Mouse (Mus musculus) bone marrow macrophage, adult 2 months (primary cell): ENCODE data around the gene Stat3. TPM values are rescaled to one million over a fixed set of nuclear protein-coding genes. Genes with fewer than 3 reads are reported as not detected.
A peak's percentile ranks its signal among the peaks of the same experiment; 100 is the strongest.

Experiments used
- H3K27ac ChIP-seq: 2 replicates; pipeline ENCODE4 v1.5.1; 2012; ENCODE audit warnings: low read depth, low read length; ENCODE audit not compliant: insufficient read depth
- H3K4me1 ChIP-seq: 2 replicates; pipeline ENCODE4 v1.6.1; 2012; ENCODE audit warnings: low read length; ENCODE audit not compliant: control insufficient read depth, insufficient read depth
- H3K4me3 ChIP-seq: 2 replicates; pipeline ENCODE4 v1.5.1; 2012; ENCODE audit warnings: mild to moderate bottlenecking, low read length, moderate library complexity; ENCODE audit not compliant: insufficient read depth
- CTCF ChIP-seq: IDR thresholded peaks from 2 replicates; pipeline ENCODE4 v1.5.1; 2012; ENCODE audit warnings: low read depth, mild to moderate bottlenecking, low read length, moderate library complexity
- POLR2A ChIP-seq: IDR thresholded peaks from 2 replicates; pipeline ENCODE4 v1.6.1; 2012; ENCODE audit warnings: mild to moderate bottlenecking, low read depth, low read length, borderline replicate concordance
- polyA plus RNA-seq: library from polyadenylated mRNA; stranded (reverse); fragments of >200 nt; gene quantifications from 2 replicates; pipeline ENCODE4 v1.2.4, GENCODE M21; 2012; ENCODE audit not compliant: missing spikeins, insufficient read depth, insufficient read length

Stat3 gene
- polyA plus RNA-seq, 1 experiment, result 73.3 TPM

DNA sequence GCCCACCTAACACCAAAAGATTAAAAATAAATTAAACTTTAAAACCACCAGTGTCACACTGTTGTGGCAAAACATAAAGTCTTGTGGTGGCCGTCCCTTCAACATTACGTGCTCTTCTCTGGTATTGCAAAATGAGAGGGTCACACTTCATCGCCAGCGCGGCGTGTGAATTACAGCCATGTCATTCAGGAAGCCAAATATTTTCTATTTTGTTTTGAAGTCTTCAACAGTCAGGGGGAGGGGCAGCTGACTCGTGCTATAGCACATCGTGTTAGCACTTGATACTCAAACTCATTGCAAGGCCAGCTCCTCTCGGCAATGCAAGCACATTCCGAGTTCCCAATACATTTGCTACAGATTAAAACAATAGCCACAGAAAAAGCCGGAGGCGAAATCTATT is 98.5 kb downstream of the Stat3 start:
- peak overlapping the region; percentile 42 for H3K27ac ChIP-seq
- no peak for TF ChIP-seq POLR2A
- TF ChIP-seq CTCF, result no peak
- H3K4me1 ChIP-seq, result peaks cover 13% of the 10 kb centered on the region
- 0 out of 2 replicates have a peak overlapping the region, but pooled peaks have one; percentile 11 for H3K4me3 ChIP-seq

DNA sequence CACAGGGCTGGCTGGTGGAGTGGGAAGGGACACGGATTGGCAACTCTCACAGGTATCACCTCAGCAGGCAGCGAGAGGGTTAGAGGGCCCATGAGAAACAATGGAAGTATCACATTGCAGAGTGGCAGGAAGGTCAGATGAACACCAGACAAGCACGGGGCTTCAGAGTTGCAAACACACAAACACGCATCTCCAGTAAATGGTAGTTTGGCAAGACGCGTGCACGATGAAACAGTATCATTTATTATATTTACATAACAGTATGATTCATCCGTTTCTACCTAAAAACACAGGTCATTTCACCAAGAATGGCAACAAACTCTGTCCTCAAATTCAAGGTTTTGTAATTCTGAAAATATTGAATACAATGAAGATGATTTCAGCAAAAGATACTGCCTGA is 99.8 kb downstream of the Stat3 start:
- no peak overlapping the region for H3K27ac ChIP-seq
- no peak overlapping the region for H3K4me3 ChIP-seq
- peaks cover 12% of the 10 kb centered on the region for H3K4me1 ChIP-seq
- TF ChIP-seq POLR2A, result no peak

GRCm38 (mm10) chr11:100838894-100839293 is 100.4 kb downstream of the Stat3 start:
- Histone ChIP-seq H3K4me3 (no peak overlapping the region), H3K4me1 (peaks cover 12% of the 10 kb centered on the region), H3K27ac (no peak overlapping the region)
- TF ChIP-seq POLR2A, result no peak
- no peak for TF ChIP-seq CTCF

GRCm38 (mm10) chr11:100836923-100837702 is 102.2 kb downstream of the Stat3 start:
- Histone ChIP-seq H3K4me1 (peaks cover 12% of the 10 kb centered on the region), H3K4me3 (no peak overlapping the region), H3K27ac (no peak overlapping the region)
- TF ChIP-seq CTCF (peak; percentile 47), POLR2A (no peak)

Other genes with a start within 250 kb of the Stat3 start
- gene Zfp385c, start 247.1 kb downstream of the Stat3 start, polyA plus RNA-seq, result not detected in 2 replicates
- gene Dhx58, start 235.3 kb downstream of the Stat3 start, polyA plus RNA-seq, result 58.8 and 58.9 TPM in 2 replicates
- 18.8 and 18.9 TPM in 2 replicates for gene Kat2a, start 227.1 kb downstream of the Stat3 start, polyA plus RNA-seq
- gene Hspb9, start 225.7 kb downstream of the Stat3 start, polyA plus RNA-seq, result not detected in 2 replicates
- gene Rab5c, start 201.3 kb downstream of the Stat3 start, polyA plus RNA-seq, result 269 and 300 TPM in 2 replicates
- gene Kcnh4, start 179.6 kb downstream of the Stat3 start, polyA plus RNA-seq, result not detected in 2 replicates
- gene Hcrt, start 176.6 kb downstream of the Stat3 start, polyA plus RNA-seq, result not detected in 2 replicates
- 12.0 and 15.6 TPM in 2 replicates for gene Ghdc, start 168.6 kb downstream of the Stat3 start, polyA plus RNA-seq
- 30.8 and 30.9 TPM in 2 replicates for gene Stat5b, start 88.8 kb downstream of the Stat3 start, polyA plus RNA-seq
- 16.3 and 20.7 TPM in 2 replicates for gene Stat5a, start 80.2 kb downstream of the Stat3 start, polyA plus RNA-seq
- 3.8 and 4.1 TPM in 2 replicates for gene Cavin1, start 31.3 kb upstream of the Stat3 start, polyA plus RNA-seq
- gene Atp6v0a1, start 69.9 kb upstream of the Stat3 start, polyA plus RNA-seq, result 163 and 186 TPM in 2 replicates
- 59.5 and 64.3 TPM in 2 replicates for gene Naglu, start 130.5 kb upstream of the Stat3 start, polyA plus RNA-seq
- gene Hsd17b1, start 138.9 kb upstream of the Stat3 start, polyA plus RNA-seq, result 0.60 TPM in 1 of 2 replicates, not detected in the other
- gene Coasy, start 143.0 kb upstream of the Stat3 start, polyA plus RNA-seq, result 16.5 and 19.6 TPM in 2 replicates
- gene Mlx, start 147.7 kb upstream of the Stat3 start, polyA plus RNA-seq, result 53.8 and 67.3 TPM in 2 replicates
- 4.1 and 4.8 TPM in 2 replicates for gene Psmc3ip, start 155.9 kb upstream of the Stat3 start, polyA plus RNA-seq
- gene Retreg3, start 180.4 kb upstream of the Stat3 start, polyA plus RNA-seq, result 52.2 and 62.4 TPM in 2 replicates
- 13.3 and 18.6 TPM in 2 replicates for gene Tubg1, start 180.4 kb upstream of the Stat3 start, polyA plus RNA-seq
- gene Tubg2, start 216.4 kb upstream of the Stat3 start, polyA plus RNA-seq, result not detected in 2 replicates
- gene Cntnap1, start 231.0 kb upstream of the Stat3 start, polyA plus RNA-seq, result 2.5 and 3.2 TPM in 2 replicates
- gene Plekhh3, start 231.8 kb upstream of the Stat3 start, polyA plus RNA-seq, result 4.3 and 6.4 TPM in 2 replicates
- gene Ccr10, start 235.9 kb upstream of the Stat3 start, polyA plus RNA-seq, result not detected in 2 replicates